In genomic region chr16:20672500-20672902, GRCm38 (mm10) we compare ENCODE assay signal across 8 mouse cellular contexts. TPM values are rescaled to one million over a fixed set of nuclear protein-coding genes. Genes with fewer than 3 reads are reported as not detected.
DNase-seq lines count a peak whose midpoint lies in the region; ATAC-seq lines count a peak whose summit lies in the region.

No protein-coding gene starts in this region.

- H3K9me3 ChIP-seq in hindbrain, embryonic 16.5 days (ENCODE audit: control insufficient read depth, low read length) = no peaks in the 10 kb centered on the region

- H3K27ac ChIP-seq in hindbrain, embryonic 16.5 days (ENCODE audit: low read depth, low read length) = peak overlapping the region; percentile 91
- peak overlapping the region; percentile 61 for H3K27ac ChIP-seq in macrophage

- H3K4me3 ChIP-seq in hindbrain, embryonic 16.5 days (ENCODE audit: low read length) = peak overlapping the region; percentile 96
- peak overlapping the region; percentile 25; the same call in 1 of the 2 replicates for H3K4me3 ChIP-seq in macrophage (ENCODE audit: inconsistent target)

- H3K27me3 ChIP-seq in hindbrain, embryonic 16.5 days (replicated peaks; ENCODE audit: control insufficient read depth, insufficient read depth, low read length) = no peaks in the 10 kb centered on the region

- DNase-seq in T-cell, adult 2 months (ENCODE audit: low spot score) = peak; percentile 94
- DNase-seq in cerebellum, postnatal 36 days = peak; percentile 93 to 97
- peak; percentile 96 for DNase-seq in gastrocnemius, adult 18-20 months (ENCODE audit: low spot score)
- peak; percentile 95 to 98 for DNase-seq in left cerebral cortex, adult 18-20 months (ENCODE audit: low spot score in 2 of 2)
- peak; percentile 97 for DNase-seq in right cerebral cortex, adult 18-20 months
- DNase-seq in urinary bladder, postnatal 10 days (ENCODE audit: low spot score) = peak; percentile 89

- peaks cover 20% of the 10 kb centered on the region for H3K36me3 ChIP-seq in hindbrain, embryonic 16.5 days (ENCODE audit: control insufficient read depth, insufficient read depth, low read length)
- peaks cover 16% of the 10 kb centered on the region for H3K36me3 ChIP-seq in macrophage (ENCODE audit: inconsistent target)

- WGBS in hindbrain, embryonic 16.5 days = under 1% methylated on average over 25 of the region's 38 CpGs
- WGBS in macrophage (ENCODE audit: missing documents) = under 1% methylated on average over 38 of the region's 38 CpGs

- ATAC-seq in hindbrain, embryonic 16.5 days = peak; percentile 98

- H3K9ac ChIP-seq in hindbrain, embryonic 16.5 days (ENCODE audit: low read depth, low read length) = peak overlapping the region; percentile 90

- peaks cover 18% of the 10 kb centered on the region for H3K4me1 ChIP-seq in hindbrain, embryonic 16.5 days (ENCODE audit: control insufficient read depth, insufficient read depth, low read depth, low read length)

- H3K4me2 ChIP-seq in hindbrain, embryonic 16.5 days (ENCODE audit: low read length) = peak overlapping the region; percentile 92

- H3K79me2 ChIP-seq in macrophage (ENCODE audit: inconsistent target) = peaks cover 43% of the 10 kb centered on the region

RNA-seq across cellular contexts. Expression of gene Eif4g1, which starts 4.4 kb away (rescaled TPM):
- 100 to 1,000 TPM; 426 to 438 TPM for total RNA-seq in gastrocnemius, adult 18-20 months (2021)
- 133 and 143 TPM in 2 replicates for polyA plus RNA-seq in hindbrain, embryonic 16.5 days (2015; fragmentation: Nextera tagmentation; extraction: Ambion mirVana)
- 100 to 1,000 TPM; 262 to 265 TPM for total RNA-seq in left cerebral cortex, adult 18-20 months (2021)
- total RNA-seq in macrophage (2018; cell fraction: chromatin; rRNA removed) = 1,000 to 10,000 TPM in 1 of 26 experiments, 100 to 1,000 TPM in 25; 305 to 1,018 (median 385) TPM
- total RNA-seq in macrophage (2018; cell fraction: cytosol; rRNA removed) = 100 to 1,000 TPM; 102 to 196 (median 161) TPM
- 100 to 1,000 TPM; 189 to 333 (median 233) TPM for total RNA-seq in macrophage (2018; cell fraction: nucleus; rRNA removed)
- 125 to 210 TPM (median 165 TPM) in 3 replicates for polyA plus RNA-seq in macrophage (2018)

RNA-seq across cellular contexts. Expression of gene Fam131a, which starts 20.5 kb away (rescaled TPM):
- total RNA-seq in gastrocnemius, adult 18-20 months (2021) = 10 to 100 TPM; 47.5 to 59.9 TPM
- polyA plus RNA-seq in hindbrain, embryonic 16.5 days (2015; fragmentation: Nextera tagmentation; extraction: Ambion mirVana) = 49.6 and 56.7 TPM in 2 replicates
- 100 to 1,000 TPM; 320 to 327 TPM for total RNA-seq in left cerebral cortex, adult 18-20 months (2021)
- 1 to 10 TPM in 18 of 26 experiments, under 1 TPM in 6, not detected in 2; 0.29 to 7.0 (median 2.1) TPM for total RNA-seq in macrophage (2018; cell fraction: chromatin; rRNA removed)
- total RNA-seq in macrophage (2018; cell fraction: cytosol; rRNA removed) = 1 to 10 TPM in 10 of 26 experiments, under 1 TPM in 16; 0.18 to 2.1 (median 0.78) TPM
- total RNA-seq in macrophage (2018; cell fraction: nucleus; rRNA removed) = 1 to 10 TPM in 17 of 26 experiments, under 1 TPM in 9; 0.31 to 4.4 (median 1.2) TPM
- 0.22 to 1.6 TPM (median 0.63 TPM) in 3 replicates for polyA plus RNA-seq in macrophage (2018)

RNA-seq across cellular contexts. Expression of gene Psmd2, which starts 21.0 kb away (rescaled TPM):
- 100 to 1,000 TPM; 251 to 253 TPM for total RNA-seq in gastrocnemius, adult 18-20 months (2021)
- 372 and 378 TPM in 2 replicates for polyA plus RNA-seq in hindbrain, embryonic 16.5 days (2015; fragmentation: Nextera tagmentation; extraction: Ambion mirVana)
- total RNA-seq in left cerebral cortex, adult 18-20 months (2021) = 100 to 1,000 TPM; 223 to 226 TPM
- 100 to 1,000 TPM in 24 of 26 experiments, 10 to 100 TPM in 2; 65.5 to 204 (median 145) TPM for total RNA-seq in macrophage (2018; cell fraction: chromatin; rRNA removed)
- 100 to 1,000 TPM; 146 to 217 (median 178) TPM for total RNA-seq in macrophage (2018; cell fraction: cytosol; rRNA removed)
- total RNA-seq in macrophage (2018; cell fraction: nucleus; rRNA removed) = 100 to 1,000 TPM in 24 of 26 experiments, 10 to 100 TPM in 2; 94.8 to 246 (median 168) TPM
- 143 to 206 TPM (median 205 TPM) in 3 replicates for polyA plus RNA-seq in macrophage (2018)

RNA-seq across cellular contexts. Expression of gene Ece2, which starts 42.9 kb away (rescaled TPM):
- under 1 TPM in 1 of 2 experiments, not detected in 1; 0.41 TPM for total RNA-seq in gastrocnemius, adult 18-20 months (2021)
- 17.4 and 18.6 TPM in 2 replicates for polyA plus RNA-seq in hindbrain, embryonic 16.5 days (2015; fragmentation: Nextera tagmentation; extraction: Ambion mirVana)
- 10 to 100 TPM; 23.7 to 27.6 TPM for total RNA-seq in left cerebral cortex, adult 18-20 months (2021)
- 1 to 10 TPM in 9 of 26 experiments, under 1 TPM in 14, not detected in 3; 0.21 to 4.4 (median 0.86) TPM for total RNA-seq in macrophage (2018; cell fraction: chromatin; rRNA removed)
- total RNA-seq in macrophage (2018; cell fraction: cytosol; rRNA removed) = under 1 TPM in 16 of 26 experiments, not detected in 10; 0.03 to 0.33 (median 0.15) TPM
- under 1 TPM in 12 of 26 experiments, not detected in 14; 0.15 to 0.89 (median 0.33) TPM for total RNA-seq in macrophage (2018; cell fraction: nucleus; rRNA removed)
- polyA plus RNA-seq in macrophage (2018) = 0.09 to 0.20 TPM in 2 of 3 replicates, not detected in the other

RNA-seq across cellular contexts. Expression of gene Polr2h, which starts 45.0 kb away (rescaled TPM):
- total RNA-seq in gastrocnemius, adult 18-20 months (2021) = 1 to 10 TPM; 7.8 to 9.5 TPM
- 87.7 and 94.6 TPM in 2 replicates for polyA plus RNA-seq in hindbrain, embryonic 16.5 days (2015; fragmentation: Nextera tagmentation; extraction: Ambion mirVana)
- total RNA-seq in left cerebral cortex, adult 18-20 months (2021) = 10 to 100 TPM; 27.6 to 30.2 TPM
- total RNA-seq in macrophage (2018; cell fraction: chromatin; rRNA removed) = 10 to 100 TPM in 3 of 26 experiments, 1 to 10 TPM in 23; 2.4 to 10.3 (median 4.9) TPM
- total RNA-seq in macrophage (2018; cell fraction: cytosol; rRNA removed) = 10 to 100 TPM; 10.2 to 20.7 (median 14.9) TPM
- total RNA-seq in macrophage (2018; cell fraction: nucleus; rRNA removed) = 10 to 100 TPM in 9 of 26 experiments, 1 to 10 TPM in 17; 3.1 to 16.1 (median 7.9) TPM
- 5.2 to 20.4 TPM (median 12.3 TPM) in 3 replicates for polyA plus RNA-seq in macrophage (2018)

Comparison
In these comparisons a context has a peak if more than half of its experiments do, and no peak if none do; other contexts are left out.
1. Peak in every context shown above with its lines: DNase-seq, ATAC-seq, H3K4me3 ChIP-seq and H3K27ac ChIP-seq.
2. RNA of gene Fam131a, which starts 20.5 kb away (total RNA-seq): 320 to 327 TPM in left cerebral cortex, adult 18-20 months; 47.5 to 59.9 TPM in gastrocnemius, adult 18-20 months; every median in the first group is over 4 times any median in the second.